Mouse (Mus musculus) stomach, postnatal 0 days (tissue): ENCODE results near the gene Lhx6. TPM values are rescaled to one million over a fixed set of nuclear protein-coding genes. Genes with fewer than 3 reads are reported as not detected.

Source experiments
- ATAC-seq: fragments of 200-750 bp; cut with Nextera tagmentation; 2 replicates; pipeline ENCODE4 v1.8.0; 2017; ENCODE audit not compliant: low FRiP score, low TSS enrichment
- DNase-seq: peaks from one replicate; pipeline ENCODE4 v3.0.0-alpha.2; 2016; ENCODE audit warnings: low spot score
- H3K27ac ChIP-seq: fragments of 300-500 bp; sonication (generic); replicated peaks from 2 replicates; pipeline ENCODE4 v1.5.1; 2014; ENCODE audit warnings: mild to moderate bottlenecking, control low read depth
- H3K27me3 ChIP-seq: fragments of 300-500 bp; sonication (generic); 2 replicates; pipeline ENCODE4 v1.6.1; 2014; ENCODE audit warnings: low read length; ENCODE audit not compliant: control insufficient read depth, insufficient read depth
- H3K36me3 ChIP-seq: fragments of 300-500 bp; sonication (generic); 2 replicates; pipeline ENCODE4 v1.6.1; 2014; ENCODE audit warnings: low read length, mixed read lengths; ENCODE audit not compliant: control insufficient read depth, insufficient read depth
- H3K4me1 ChIP-seq: fragments of 300-500 bp; sonication (generic); replicated peaks from 2 replicates; pipeline ENCODE4 v1.6.1; 2014; ENCODE audit warnings: antibody characterized with exemption; ENCODE audit not compliant: control insufficient read depth, insufficient read depth
- H3K4me2 ChIP-seq: fragments of 300-500 bp; sonication (generic); replicated peaks from 2 replicates; pipeline ENCODE4 v1.6.1; 2014; ENCODE audit warnings: low read depth, mild to moderate bottlenecking, control low read depth, moderate library complexity
- H3K4me3 ChIP-seq: fragments of 300-500 bp; sonication (generic); 2 replicates; pipeline ENCODE4 v1.5.1; 2014; ENCODE audit warnings: low read depth, low read length, control low read depth
- H3K9ac ChIP-seq: fragments of 300-500 bp; sonication (generic); 2 replicates; pipeline ENCODE4 v1.6.1; 2014; ENCODE audit warnings: mild to moderate bottlenecking, low read length, control low read depth, mixed read lengths
- H3K9me3 ChIP-seq: fragments of 300-500 bp; sonication (generic); 2 replicates; pipeline ENCODE4 v1.6.1; 2016; ENCODE audit warnings: low read length; ENCODE audit not compliant: control insufficient read depth
- CTCF ChIP-seq: IDR thresholded peaks from 2 replicates; pipeline ENCODE4 v1.5.1; 2016; ENCODE audit warnings: antibody characterized with exemption, low read depth, mild to moderate bottlenecking, moderate library complexity
- EP300 ChIP-seq: optimal IDR thresholded peaks from 2 replicates; pipeline ENCODE3; 2016; ENCODE audit warnings: antibody characterized with exemption
- WGBS: fragments of 180-500 bp; shearing (Covaris S2); extraction: QIAGEN DNeasy Blood & Tissue Kit; methylation state at CpG from one replicate; pipeline ENCODE4 v1.1.7; 2014; 5-methylcytosine and 5-hydroxymethylcytosine counted together
- polyA plus RNA-seq: library from polyadenylated mRNA; unstranded; fragments of >200 nt; fragmentation: Nextera tagmentation; extraction: Ambion mirVana; gene quantifications from 2 replicates; pipeline ENCODE4 v1.2.1, GENCODE M21; 2015

Gene Lhx6
- polyA plus RNA-seq, 1 experiment from 2014 or later: 0.41 TPM

- TF ChIP-seq CTCF: no peak
- no peak for TF ChIP-seq EP300
- no peak for ATAC-seq
- H3K27me3 ChIP-seq: peaks cover 29% of the 10 kb centered on the region; the same call in 1 of the 2 replicates
- no peak overlapping the region for H3K4me2 ChIP-seq
- no peaks in the 10 kb centered on the region for H3K36me3 ChIP-seq
- WGBS: 16% methylated on average over 6 of the region's 6 CpGs
- no peaks in the 10 kb centered on the region for H3K4me1 ChIP-seq
- H3K9me3 ChIP-seq: no peaks in the 10 kb centered on the region
- no peak overlapping the region for H3K27ac ChIP-seq
- no peak overlapping the region for H3K9ac ChIP-seq
- no peak overlapping the region for H3K4me3 ChIP-seq
- DNase-seq: no peak
Observed at GRCm38 (mm10) chr2:36099739-36100138, 5.5 kb downstream of the Lhx6 start.

GRCm38 (mm10) chr2:36098021-36098420, 7.2 kb downstream of the Lhx6 start:
- Histone ChIP-seq H3K4me2 (no peak overlapping the region), H3K4me3 (no peak overlapping the region), H3K36me3 (no peaks in the 10 kb centered on the region), H3K27me3 (peaks cover 39% of the 10 kb centered on the region; the same call in 1 of the 2 replicates), H3K9ac (no peak overlapping the region), H3K4me1 (no peaks in the 10 kb centered on the region), H3K27ac (no peak overlapping the region), H3K9me3 (no peaks in the 10 kb centered on the region)
- TF ChIP-seq CTCF: no peak
- TF ChIP-seq EP300: no peak
- 16% methylated on average over 5 of the region's 5 CpGs for WGBS
- no peak for DNase-seq
- no peak for ATAC-seq

GRCm38 (mm10) chr2:36097129-36097815, 7.9 kb downstream of the Lhx6 start:
- Histone ChIP-seq H3K9ac (no peak overlapping the region), H3K9me3 (no peaks in the 10 kb centered on the region), H3K27me3 (peaks cover 35% of the 10 kb centered on the region; the same call in 1 of the 2 replicates), H3K4me2 (no peak overlapping the region), H3K27ac (no peak overlapping the region), H3K4me3 (no peak overlapping the region), H3K4me1 (no peaks in the 10 kb centered on the region), H3K36me3 (no peaks in the 10 kb centered on the region)
- TF ChIP-seq EP300: no peak
- ATAC-seq (no peak), DNase-seq (no peak)
- 11% methylated on average over 18 of the region's 18 CpGs for WGBS

- Histone ChIP-seq H3K4me1 (0 out of 2 replicates have a peak, but pooled peaks cover 3% of the 10 kb centered on the region), H3K9me3 (no peaks in the 10 kb centered on the region), H3K36me3 (no peaks in the 10 kb centered on the region), H3K4me2 (no peak overlapping the region), H3K27ac (no peak overlapping the region), H3K27me3 (peaks cover 32% of the 10 kb centered on the region; the same call in 1 of the 2 replicates), H3K4me3 (no peak overlapping the region), H3K9ac (no peak overlapping the region)
- ATAC-seq: no peak
- no peak for TF ChIP-seq EP300
- no peak for TF ChIP-seq CTCF
- 10% methylated on average over 31 of the region's 31 CpGs for WGBS
- DNase-seq: peak; percentile 21
Observed at GRCm38 (mm10) chr2:36093914-36094475, 11.2 kb downstream of the Lhx6 start.

GRCm38 (mm10) chr2:36093301-36093700, 11.9 kb downstream of the Lhx6 start:
- Histone ChIP-seq H3K9me3 (no peaks in the 10 kb centered on the region), H3K4me1 (0 out of 2 replicates have a peak, but pooled peaks cover 3% of the 10 kb centered on the region), H3K27ac (no peak overlapping the region), H3K4me2 (no peak overlapping the region), H3K9ac (no peak overlapping the region), H3K4me3 (no peak overlapping the region), H3K27me3 (peaks cover 29% of the 10 kb centered on the region; the same call in 1 of the 2 replicates), H3K36me3 (no peaks in the 10 kb centered on the region)
- TF ChIP-seq EP300 (no peak), CTCF (no peak)
- ATAC-seq (no peak), DNase-seq (no peak)
- WGBS: 31% methylated on average over 7 of the region's 7 CpGs

- no peak overlapping the region for H3K4me3 ChIP-seq
Observed at GRCm38 (mm10) chr2:36092748-36093147, 12.5 kb downstream of the Lhx6 start.

More at GRCm38 (mm10) chr2:36092748-36093147, 12.5 kb downstream of the Lhx6 start:
- 0 out of 2 replicates have a peak, but pooled peaks cover 3% of the 10 kb centered on the region for H3K4me1 ChIP-seq
- H3K27me3 ChIP-seq: peaks cover 29% of the 10 kb centered on the region; the same call in 1 of the 2 replicates
- no peak overlapping the region for H3K27ac ChIP-seq
- H3K36me3 ChIP-seq: no peaks in the 10 kb centered on the region
- H3K4me2 ChIP-seq: no peak overlapping the region
- H3K9me3 ChIP-seq: no peaks in the 10 kb centered on the region
- ATAC-seq: no peak
- 15% methylated on average over 4 of the region's 4 CpGs for WGBS
- DNase-seq: no peak
- H3K9ac ChIP-seq: no peak overlapping the region
- TF ChIP-seq EP300 (no peak), CTCF (no peak)
